Mouse (Mus musculus) retina, postnatal 1 day (tissue): ENCODE results near the gene Tspoap1.

Source experiments
- DNase-seq: peaks from one replicate; pipeline ENCODE4 v3.0.0-alpha.2; 2012

Tspoap1 gene

DNA sequence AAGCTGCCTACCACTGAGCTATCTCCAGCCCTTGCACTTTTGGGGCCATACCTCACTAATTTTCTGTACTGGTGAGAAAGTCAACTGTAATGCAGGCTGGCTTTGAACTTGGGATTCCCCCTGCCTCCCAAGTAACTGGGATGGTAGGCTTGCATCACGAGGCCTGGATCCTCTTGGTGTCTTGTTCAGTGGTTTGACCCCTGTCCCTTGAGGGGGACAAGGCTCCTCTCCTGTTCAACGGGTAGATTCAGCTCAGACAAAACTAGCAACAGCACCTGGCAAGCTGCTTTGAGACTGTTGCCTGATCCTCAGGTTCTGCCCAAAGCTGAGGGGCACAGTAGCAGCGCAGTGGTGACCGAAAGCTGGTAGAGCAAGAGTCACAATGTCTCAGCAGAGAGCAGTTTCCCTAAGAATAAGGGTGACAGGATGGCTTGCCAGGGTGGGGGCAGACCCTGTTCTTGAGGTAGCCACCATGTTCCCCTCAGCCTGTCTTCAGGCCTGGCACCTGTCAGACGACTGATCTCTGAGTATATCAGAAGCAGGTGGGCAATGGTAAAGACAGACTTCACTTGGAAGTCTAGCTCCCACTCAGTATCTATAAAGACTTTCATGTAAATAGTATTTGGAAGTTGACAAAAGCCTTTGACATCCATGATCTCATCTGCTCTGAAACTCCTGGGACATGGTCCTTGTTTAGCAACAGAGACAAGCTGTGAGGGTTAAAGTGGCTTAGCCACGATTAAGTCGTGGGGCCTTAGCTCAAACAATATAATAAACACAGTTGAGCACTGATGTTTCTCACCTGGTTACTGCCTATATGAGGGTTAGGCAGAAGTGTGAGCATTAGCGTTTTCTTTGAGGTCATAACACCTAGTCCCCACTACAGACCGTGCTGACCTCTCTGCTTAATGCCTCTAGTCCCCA lies 14.4 kb upstream of the Tspoap1 start:
- no peak for DNase-seq

DNA sequence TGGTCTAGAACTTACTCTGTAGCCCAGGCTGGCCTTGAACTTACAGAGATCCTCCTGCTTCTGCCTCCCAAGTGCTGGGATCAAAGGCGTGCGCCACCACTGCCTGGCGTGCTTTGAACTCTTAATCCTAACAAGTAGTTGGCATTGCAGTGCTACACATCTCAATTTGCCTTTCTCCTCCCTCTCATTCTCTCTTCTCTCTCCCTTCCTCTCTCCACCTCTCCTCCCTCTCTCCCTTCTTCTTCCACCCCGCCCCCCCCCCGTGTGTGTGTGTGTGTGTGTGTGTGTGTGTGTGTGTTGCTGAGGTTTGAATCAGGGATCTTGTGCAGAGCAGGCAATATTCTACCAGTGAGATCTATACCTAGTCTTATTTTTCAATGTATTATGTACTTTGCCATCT lies 13.0 kb upstream of the Tspoap1 start:
- DNase-seq = no peak

DNA sequence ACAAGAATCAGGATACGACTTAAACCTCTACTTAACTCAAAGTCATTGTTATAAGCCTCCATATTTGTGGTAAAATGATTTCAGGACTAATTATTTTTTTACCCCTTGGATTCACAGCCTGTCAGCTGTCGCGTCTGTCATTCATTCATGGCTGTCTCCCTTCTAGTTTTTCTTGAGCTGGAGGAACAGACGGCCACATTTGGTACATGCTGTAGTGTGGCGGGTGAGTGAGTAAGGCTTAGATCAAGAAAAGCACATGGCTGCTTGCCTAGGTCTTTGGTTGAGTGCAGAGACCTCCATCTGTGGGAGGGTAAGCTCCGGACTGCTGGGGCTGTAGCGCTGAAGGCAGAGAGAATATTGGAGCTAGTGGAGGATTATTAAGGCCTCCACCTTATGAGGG lies 12.6 kb upstream of the Tspoap1 start:
- no peak for DNase-seq

DNA sequence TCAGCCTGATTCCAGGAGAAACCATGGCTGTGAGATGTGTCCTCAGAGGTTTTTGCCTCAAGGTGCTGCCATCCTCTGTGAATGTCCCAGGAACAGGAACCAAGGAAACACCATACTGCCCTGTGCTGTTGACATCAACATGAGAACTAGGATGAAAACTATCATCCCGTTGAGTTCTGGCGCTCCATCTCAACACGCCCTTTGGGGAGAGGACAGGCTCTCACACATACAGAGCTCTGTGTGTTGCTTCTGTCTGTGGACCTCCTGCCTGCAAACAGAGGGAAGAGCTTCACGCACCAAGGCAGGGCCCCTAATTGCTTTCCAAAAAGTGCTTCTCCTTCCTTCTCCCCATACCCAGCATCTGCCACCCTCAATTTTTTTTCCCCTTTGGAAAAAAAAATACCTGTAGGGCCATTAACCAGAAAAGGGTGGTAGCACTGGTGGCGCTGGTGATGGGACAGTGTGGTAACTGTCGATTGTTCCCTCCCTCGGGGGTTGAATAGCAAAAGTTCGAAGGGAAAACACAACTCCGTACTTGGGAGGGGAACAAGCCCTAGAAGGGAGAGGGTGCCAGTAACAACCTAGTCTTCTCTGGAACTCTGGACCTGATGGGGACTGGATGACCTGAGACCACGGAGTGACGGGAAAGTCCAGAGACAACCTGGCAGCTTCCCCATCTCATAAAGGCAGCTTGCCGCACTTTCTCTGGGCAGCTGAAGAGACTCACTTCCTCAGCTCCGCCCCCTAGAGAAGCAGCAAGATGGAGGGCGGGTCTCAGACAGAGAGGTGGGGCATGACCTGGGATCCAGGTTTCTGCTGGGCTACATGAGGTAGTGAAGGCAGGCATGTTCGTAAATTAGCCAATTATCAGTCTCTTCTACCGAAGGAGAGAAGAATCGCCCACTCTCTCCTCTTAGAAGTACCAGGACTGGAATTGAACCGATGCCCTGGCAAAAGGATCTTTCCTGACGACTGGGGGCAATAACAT lies 11.9 kb upstream of the Tspoap1 start:
- DNase-seq = no peak

DNA sequence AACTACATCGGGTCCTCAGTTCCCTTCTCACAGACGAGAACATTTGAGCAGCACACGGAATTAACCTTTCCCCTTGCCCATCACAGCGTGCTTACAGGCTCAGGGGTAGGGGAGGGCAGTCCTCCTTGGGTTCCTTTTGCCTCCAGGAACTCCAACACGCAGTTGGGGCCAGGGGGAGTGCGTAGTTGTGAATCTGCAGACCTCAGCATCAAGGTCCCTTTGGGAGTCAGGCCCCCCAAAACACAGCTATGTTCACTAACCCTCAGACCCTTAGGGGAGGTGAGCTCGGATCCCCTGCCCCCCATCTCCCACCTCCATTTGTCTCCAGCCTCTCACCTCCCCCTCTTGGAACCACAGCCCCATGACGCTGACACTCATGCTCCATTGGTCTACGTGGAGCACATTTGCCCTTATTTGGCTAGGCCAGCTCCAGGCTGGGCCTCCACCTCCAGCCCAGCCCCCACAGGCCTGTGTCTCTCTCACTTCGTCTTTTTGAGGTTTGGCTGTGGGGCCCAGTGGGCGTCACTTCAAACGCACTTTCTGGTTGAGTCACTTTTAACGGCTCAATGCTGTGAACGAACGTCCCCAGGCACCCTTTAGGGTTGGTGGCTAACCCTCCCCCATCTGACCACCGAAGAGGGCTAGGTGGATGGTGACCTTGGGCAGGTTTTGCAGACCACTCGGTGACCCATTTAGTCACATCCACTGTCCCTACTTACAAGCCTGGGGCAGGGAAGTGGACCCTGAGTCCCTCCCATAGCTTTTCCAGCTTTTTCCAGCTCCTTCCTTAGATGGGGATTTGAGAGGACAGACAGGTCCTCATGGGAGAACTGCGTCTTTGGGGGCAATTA lies 10.9 kb upstream of the Tspoap1 start:
- no peak for DNase-seq

DNA sequence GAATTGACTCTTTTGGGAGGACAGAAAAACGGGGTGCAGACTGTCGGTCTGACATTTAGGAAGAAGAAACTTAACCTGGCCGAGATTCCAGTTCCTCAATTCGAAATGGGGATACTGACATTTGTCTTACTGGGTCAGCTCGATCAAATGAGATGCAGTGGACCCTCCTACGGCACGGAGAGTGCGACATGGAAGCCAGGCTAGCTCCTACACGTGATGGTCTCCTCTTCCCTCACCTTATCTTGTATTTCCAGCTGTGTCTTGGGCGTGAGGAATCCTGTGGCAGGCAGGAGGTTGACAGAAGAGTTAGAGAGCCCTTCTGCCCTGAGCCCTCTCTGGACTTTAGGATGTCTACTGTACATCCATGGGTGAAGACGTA lies 10.3 kb upstream of the Tspoap1 start:
- no peak for DNase-seq

DNA sequence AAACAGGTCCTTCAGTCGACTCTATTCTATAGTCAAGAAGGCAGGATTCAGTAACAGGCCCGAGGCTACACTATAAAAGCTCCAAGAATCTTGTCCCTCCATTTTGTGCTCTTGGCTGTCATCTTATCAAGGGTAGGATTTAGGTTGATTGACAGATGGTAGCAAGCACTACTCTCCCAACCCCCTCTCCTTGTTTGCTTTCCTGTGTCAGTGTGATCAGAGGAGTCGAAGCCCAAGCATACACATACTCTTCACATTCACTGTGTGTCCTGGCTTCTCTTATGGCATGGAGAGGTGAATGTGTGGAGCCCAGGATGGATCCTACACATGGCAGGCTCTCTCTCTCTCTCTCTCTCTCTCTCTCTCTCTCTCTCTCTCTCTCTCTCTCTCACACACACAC lies 9.8 kb upstream of the Tspoap1 start:
- DNase-seq = no peak

DNA sequence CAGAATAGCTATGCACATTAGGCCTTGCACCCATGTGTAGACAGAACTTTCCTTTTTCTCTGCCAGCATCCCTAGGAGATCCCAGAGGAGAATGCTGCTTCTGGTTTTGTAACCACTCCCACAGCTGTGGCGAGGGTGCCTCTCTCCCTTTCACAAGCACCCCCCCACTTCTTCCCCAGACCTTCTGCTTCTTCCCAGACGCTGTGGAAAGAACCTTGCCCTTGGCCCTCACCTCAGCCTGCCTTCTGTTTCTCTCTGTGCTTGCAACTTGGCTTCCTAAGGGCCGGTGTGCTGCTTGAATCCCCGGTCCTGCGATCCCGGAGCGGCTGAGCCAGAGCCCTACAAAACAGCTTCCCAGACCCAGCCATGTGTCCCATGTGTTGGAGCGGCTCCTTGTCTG lies 9.3 kb upstream of the Tspoap1 start:
- no peak for DNase-seq

DNA sequence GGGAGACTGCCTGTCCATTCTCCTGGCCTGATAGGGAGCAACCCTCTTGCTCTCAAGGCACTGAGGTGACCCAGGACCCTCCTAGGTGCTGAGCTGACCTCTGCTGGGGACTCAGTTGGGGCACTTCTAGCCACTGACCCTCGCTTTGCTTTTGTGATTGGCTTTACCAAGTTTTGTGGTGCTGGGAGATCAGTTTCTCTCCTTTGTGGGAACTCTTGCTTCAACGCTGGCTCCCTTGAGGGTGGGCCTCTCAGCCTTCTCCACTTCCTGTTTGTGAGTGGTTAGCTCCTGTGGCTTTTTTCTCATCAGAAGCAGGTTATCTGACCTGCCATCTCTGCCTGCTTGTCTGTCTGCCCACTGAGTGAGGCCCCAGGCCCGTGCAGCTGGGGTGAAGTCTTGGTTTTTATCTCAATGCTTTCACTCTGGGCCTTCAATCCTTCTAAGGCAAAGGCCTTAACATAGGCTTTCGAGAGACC lies 8.8 kb upstream of the Tspoap1 start:
- DNase-seq = no peak

DNA sequence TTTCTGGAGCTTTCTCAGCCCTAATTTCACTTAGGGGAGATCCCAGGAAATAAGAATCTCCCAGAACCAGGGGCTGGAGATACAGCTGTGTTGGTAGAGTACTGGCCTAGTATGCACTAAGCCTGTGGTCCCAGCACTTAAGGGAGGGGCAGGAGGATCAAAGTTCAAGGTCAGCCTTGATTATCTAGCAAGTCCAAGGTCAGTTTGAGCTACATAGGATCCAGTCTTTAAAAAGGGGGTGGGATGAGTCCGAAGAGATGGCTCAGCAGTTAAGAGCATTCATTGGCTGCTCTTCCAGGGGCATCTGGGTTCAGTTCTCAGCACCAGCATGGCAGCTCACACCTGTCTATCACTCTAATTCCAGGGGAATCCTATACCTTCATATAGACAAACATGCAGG lies 8.0 kb upstream of the Tspoap1 start:
- DNase-seq = no peak

DNA sequence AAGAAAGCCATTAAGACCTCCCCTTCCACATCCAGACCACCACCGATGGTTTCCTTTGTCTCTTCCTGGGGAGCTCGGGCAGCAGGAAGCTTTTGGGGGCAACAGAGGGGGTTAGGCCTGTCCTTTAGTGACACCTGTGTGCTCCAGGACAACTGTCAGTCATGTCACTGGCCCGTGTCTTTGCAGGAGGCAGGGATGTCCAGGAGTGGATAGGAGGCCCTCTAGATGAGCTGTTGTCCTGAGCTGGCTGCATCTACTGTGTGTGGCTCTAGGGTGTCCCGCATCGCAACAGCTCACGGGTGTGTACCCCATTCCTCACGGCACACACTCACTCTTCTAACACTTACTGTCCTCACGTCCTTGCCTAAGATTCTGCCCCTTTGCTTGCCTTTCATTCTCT lies 7.1 kb upstream of the Tspoap1 start:
- no peak for DNase-seq

DNA sequence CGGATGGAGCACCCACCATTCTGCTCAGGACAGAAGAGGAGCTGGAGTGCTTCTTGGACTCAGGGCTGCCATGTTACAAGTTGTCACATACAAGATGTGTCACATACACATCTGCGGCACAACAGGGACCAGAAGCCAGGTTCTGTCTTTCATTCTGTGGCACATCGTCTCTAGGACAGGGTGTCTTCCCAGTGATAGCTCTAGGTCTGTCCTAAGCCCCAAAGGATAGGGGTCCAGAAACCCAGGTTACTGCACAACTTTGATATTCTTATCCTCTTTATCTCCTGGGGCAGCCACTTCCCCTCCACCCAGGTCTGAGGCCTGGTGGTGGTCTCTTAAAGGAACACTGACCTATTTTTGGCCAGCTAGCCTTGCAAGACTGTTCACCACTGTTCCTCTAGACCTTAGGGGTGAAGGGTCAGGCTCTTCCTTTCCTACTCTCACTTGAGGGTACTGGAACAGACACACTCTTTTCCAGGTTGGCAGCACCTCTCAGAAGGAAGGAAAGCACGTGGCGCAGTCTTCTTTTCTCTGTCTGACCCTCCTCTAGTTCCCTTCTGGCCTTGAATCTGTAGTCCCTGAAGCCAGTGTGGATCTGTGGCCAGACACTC lies 6.3 kb upstream of the Tspoap1 start:
- DNase-seq = no peak

DNA sequence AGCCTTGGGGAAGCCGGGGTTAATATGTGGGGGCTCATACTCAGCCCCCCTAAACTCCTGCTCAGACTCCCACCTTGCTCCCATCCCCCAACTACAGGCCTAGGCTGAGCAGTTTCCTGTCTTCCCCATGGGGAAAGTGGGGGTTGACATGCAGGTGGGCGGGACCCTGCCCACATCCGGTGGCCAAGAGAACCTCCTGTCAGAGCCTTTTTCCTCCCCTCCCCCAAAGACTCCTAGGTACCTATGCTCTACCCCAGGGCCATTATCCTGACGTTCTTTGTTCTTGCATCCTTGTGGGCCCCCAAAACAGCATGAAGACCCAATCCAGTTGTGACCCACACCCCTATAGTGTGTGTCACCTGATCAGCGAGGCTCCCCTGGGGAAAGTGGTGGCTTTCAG lies 5.7 kb upstream of the Tspoap1 start:
- DNase-seq = no peak

DNA sequence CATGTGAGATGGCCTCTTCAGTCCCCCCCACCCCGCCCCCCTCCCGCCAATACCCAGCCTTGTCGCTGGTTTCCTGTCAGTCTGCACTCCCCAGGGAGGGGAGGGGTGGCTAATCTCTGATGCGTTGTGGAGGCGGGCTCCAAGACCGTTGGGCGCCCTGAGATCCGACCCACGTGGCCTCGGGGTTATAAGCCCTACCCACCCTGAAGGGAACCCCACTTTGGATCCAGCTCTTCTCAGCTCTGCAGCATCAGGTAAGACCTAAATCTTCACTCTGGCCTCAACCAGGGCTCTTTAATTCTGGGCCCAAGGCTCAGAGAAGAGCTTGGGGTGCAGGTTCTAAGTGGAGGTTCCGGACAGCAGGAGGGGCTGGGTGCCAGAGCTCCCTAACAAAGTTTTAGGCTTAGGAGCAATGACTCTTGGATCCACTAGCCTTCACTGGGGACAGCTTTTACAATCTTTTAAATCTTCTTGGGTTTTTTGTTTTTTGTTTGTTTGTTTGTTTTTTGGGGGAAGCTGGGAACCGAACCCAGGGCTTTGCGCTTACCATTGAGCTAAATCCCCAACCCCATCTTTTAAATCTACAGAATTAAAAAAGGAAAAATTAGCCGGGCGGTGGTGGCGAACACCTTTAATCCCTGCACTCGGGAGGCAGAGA lies 4.9 kb upstream of the Tspoap1 start:
- DNase-seq = no peak

DNA sequence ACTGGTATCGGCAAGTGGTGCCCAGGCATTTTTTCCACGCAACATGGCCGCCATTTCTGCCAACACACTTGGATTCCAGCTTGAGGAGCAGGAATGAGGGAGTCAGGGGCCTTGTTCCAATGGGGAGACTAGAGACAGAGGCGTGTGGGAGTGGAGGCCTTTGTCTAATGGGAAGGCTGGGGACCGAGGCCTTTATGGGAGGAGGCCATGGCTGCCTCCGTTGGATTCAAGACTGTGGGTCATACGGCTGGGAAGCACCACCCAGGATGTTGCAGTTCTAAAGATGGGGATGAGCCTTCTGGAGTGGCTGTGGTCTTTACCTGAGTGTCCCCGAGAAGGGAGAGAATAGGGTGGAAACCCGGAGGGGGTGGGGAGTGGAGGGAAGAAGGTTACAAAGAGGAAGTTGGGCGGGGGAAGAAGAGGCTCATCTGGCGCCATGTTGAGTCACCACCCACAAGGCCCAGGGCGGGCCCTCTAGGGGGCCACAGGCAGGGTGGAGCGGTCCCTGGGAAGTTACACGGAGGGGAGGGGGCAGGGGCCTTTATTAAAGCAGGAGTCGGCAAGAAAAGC lies 4.0 kb upstream of the Tspoap1 start:
- DNase-seq = no peak

DNA sequence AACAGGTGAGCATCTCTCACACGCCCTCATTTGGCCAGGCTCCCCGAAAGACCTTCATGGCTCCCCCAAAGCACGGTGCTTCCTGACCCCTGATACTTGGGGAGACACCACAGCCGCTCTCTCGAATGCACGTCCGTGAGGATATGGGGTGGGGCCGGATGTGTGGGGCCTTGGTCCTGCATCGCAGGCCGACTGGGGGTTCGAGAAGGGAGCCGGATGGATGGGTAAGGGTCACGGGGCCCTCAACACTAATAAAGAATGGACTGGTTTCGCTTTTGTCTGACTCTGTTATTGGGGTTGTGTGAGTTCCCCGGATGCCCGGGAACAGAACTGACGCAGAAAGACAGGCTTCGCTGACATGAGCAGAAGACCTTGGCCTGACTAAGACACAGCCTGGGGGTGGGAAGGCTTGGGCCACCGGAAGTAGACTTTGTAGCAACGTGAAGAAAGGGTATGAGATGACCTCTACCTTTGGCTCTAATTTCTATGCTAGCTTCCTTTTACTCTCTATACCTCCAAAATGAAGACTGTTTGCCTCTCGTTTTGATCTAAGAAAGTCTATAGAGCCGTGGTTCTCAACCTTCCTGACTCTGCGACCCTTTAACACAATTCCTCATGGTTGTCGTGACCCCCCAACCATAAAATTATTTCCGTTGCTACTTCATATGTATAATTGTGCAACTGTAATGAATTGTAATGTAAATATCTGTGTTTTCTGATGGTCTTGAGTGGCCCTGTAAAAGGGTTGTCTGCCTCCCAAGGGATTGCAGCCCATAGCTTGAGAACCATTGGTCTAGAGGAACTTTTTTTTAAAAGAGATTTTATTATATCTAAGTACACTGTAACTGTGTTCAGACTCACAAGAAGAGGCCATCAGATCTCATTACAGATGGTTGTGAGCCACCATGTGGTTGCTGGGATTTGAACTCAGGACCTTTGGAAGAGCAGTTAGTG lies 3.1 kb upstream of the Tspoap1 start:
- DNase-seq = no peak

DNA sequence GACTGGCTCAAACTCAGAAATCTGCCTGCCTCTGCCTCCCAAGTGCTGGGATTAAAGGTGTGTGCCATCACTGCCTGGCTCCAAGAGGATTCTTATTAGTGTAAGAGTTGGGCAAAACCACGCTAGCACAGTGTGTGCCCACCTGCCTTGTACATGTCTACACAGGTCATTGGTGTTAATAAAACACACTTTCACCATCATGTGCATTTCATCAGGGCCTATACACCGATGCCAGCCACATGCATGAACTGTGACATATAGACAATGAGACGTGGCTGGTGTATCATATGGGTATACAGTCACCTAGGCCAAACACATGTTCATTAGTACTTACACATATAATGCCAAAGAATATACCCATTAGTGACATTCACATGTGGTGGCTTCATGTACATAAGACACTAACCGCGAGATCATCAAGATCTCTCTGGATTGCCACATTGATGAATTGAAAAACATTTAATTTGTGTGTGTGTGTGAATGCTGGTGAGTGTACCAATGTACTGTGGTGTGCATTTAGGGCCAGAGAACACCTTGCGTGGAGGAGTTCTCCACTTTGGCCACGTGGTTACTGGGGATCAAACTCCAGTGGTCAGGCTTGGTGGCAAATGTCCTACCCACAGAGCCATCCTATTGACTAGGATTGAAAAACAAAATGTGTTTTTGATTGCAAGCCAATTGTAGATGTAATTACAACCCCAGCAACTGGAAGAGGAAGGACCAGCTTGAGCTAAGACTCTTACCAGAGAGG lies 2.0 kb upstream of the Tspoap1 start:
- DNase-seq = no peak

DNA sequence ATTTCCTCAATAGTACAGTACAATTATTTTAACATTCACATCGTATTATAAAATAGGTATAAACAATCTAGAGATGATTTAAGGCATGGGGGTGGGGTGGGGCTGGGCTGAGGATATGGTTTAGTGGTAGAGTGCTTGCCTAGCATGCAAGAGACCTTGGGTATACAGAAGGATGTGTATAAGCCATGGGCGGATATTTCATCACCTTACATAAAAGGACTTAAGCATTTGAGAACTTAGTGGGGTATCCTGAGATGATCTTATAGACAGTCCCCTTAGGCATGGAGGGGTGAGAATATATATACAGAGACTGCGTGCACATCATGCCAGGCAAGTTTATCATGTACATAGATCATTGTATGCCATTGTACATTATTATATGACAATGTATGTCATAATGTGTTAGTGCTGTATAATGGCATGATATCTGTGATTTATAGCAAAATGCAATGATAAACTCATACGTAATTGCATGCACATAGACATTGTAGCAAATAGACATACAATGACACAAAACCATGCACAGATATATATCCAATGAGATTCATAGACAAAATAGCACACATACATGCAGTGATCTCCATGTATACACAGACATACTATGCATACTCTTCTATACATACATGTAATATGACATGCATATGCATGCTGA lies 1.3 kb upstream of the Tspoap1 start:
- no peak for DNase-seq

DNA sequence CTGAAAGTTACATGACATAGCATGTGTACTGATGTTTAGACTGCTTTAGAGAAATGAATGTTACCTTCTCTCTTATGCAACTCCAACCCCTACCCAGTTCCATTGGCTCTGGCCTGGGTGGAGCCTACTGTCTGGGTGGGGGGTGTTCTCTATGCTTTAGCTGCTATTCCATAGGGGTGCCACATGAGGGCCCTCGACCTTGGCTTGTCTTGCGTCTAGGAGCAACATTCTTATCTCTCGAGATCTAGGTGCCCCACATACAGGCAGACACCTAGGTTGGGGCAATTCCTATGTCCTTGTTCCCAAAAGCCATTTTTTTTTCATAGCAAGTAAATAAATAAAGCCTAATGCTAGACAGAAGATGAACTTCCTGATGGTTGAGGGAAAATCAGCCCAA lies 734 bp upstream of the Tspoap1 start:
- peak; percentile 54 for DNase-seq
